Mouse (Mus musculus): ENCODE data around the gene Srrt. TPM values are rescaled to one million over a fixed set of nuclear protein-coding genes. Genes with fewer than 3 reads are reported as not detected.
A peak's percentile ranks its signal among the peaks of the same experiment; 100 is the strongest.
"Not testable (repeated sequence)": the region's sequence is repeated elsewhere in the genome, so short reads cannot be mapped to it uniquely, and the experiment has no call there.

Srrt gene
- polyA plus RNA-seq, 1 experiment from 2014 or later, result 105 TPM

DNA sequence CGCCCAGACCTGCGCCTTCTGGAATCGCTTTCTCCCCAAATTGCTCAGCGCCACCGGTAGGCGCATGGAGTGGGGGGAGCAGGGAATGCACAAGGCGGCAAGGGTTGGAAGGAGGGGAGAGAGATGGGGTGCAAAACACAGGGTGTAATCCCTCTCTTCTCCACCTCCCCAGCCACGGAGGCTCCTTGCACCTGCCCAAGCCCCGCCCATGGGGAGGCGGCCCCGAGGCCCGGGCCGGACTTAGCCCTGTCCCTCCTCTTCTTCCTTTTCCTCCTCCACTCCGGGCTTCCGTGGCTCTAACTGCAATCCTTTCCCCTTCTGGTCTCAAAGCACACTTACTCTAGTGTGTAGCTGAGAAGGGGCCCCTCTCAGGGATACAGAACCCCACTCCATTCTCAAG lies 14.2 kb downstream of the Srrt start:
- H3K27me3 ChIP-seq, result peaks cover 40% of the 10 kb centered on the region
- H3K9ac ChIP-seq, result peak overlapping the region; percentile 90
- peaks cover 33% of the 10 kb centered on the region for H3K36me3 ChIP-seq
- H3K27ac ChIP-seq, result peak overlapping the region; percentile 92
- WGBS, result under 1% methylated on average over 15 of the region's 15 CpGs
- H3K9me3 ChIP-seq, result no peaks in the 10 kb centered on the region
- H3K4me2 ChIP-seq, result peak overlapping the region; percentile 97
- H3K4me3 ChIP-seq, result peak overlapping the region; percentile 54
- H3K4me1 ChIP-seq (replicated peaks), result peaks cover 50% of the 10 kb centered on the region
- ATAC-seq (ENCODE audit: low FRiP score), result no peak

DNA sequence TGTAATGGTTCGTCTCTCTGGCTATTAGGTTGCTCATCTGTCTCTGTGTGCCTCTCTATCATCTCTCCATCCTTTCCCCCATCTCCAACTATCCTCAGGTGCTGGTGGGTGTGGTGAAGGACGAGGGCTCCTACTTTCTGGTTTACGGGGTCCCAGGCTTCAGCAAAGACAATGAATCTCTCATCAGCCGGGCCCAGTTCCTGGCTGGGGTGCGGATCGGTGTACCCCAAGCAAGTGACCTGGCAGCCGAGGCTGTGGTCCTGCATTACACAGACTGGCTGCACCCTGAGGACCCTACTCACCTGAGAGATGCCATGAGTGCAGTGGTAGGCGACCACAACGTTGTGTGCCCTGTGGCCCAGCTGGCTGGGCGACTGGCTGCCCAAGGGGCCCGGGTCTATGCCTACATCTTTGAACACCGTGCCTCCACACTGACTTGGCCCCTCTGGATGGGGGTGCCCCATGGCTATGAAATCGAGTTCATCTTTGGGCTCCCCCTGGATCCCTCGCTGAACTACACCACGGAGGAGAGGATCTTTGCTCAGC lies 16.0 kb downstream of the Srrt start:
- no peaks in the 10 kb centered on the region for H3K9me3 ChIP-seq
- no peak overlapping the region for H3K4me2 ChIP-seq
- H3K27me3 ChIP-seq, result peaks cover 47% of the 10 kb centered on the region
- H3K9ac ChIP-seq, result peak overlapping the region; percentile 46; the same call in 1 of the 2 replicates
- peaks cover 15% of the 10 kb centered on the region for H3K36me3 ChIP-seq
- WGBS, result 79% methylated on average over 15 of the region's 15 CpGs
- H3K4me1 ChIP-seq (replicated peaks), result peaks cover 65% of the 10 kb centered on the region
- ATAC-seq (ENCODE audit: low FRiP score), result no peak
- no peak overlapping the region for H3K4me3 ChIP-seq
- H3K27ac ChIP-seq, result no peak overlapping the region

DNA sequence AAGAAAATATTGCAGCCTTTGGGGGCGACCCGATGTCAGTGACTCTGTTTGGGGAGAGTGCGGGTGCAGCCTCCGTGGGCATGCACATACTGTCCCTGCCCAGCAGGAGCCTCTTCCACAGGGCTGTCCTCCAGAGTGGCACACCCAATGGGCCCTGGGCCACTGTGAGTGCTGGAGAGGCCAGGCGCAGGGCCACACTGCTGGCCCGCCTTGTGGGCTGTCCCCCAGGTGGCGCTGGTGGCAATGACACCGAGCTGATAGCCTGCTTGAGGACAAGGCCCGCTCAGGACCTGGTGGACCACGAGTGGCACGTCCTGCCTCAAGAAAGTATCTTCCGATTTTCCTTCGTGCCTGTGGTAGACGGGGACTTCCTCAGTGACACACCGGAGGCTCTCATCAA lies 16.8 kb downstream of the Srrt start:
- H3K27me3 ChIP-seq, result peaks cover 47% of the 10 kb centered on the region
- H3K27ac ChIP-seq, result no peak overlapping the region
- peak overlapping the region; percentile 89; the same call in 1 of the 2 replicates for H3K4me2 ChIP-seq
- peak overlapping the region; percentile 51; the same call in 1 of the 2 replicates for H3K9ac ChIP-seq
- H3K4me1 ChIP-seq (replicated peaks), result peaks cover 69% of the 10 kb centered on the region
- H3K4me3 ChIP-seq, result 0 out of 2 replicates have a peak overlapping the region, but pooled peaks have one; percentile 5
- no peaks in the 10 kb centered on the region for H3K9me3 ChIP-seq
- peaks cover 7% of the 10 kb centered on the region for H3K36me3 ChIP-seq
- ATAC-seq (ENCODE audit: low FRiP score), result no peak
- 27% methylated on average over 15 of the region's 15 CpGs for WGBS

DNA sequence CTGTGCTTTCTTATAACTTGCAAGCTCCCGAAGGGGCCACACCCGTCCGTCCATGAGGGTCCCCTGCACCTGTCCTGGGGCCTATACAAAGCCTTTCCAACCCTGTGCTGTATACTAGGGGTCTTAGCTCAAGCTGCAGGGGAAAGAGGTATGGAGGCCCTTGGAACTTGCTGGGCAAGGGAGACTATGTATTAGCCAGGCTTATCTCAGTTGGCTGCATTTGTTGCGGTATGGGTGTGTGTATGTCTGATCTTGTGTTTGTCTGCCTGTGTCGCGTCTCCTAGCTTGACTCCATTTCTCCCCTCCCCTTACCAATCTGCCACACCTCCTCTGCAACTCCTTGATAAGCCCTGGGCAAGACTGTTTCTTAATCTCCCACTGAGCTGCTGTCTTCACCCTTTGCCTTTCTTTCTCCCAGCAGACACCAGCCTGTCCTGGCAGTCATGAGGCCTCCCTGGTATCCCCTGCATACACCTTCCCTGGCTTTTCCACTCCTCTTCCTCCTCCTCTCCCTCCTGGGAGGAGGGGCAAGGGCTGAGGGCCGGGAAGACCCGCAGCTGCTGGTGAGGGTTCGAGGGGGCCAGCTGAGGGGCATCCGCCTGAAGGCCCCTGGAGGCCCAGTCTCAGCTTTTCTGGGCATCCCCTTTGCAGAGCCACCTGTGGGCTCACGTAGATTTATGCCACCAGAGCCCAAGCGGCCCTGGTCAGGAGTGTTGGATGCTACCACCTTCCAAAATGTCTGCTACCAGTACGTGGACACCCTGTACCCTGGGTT lies 17.7 kb downstream of the Srrt start:
- 58% methylated on average over 13 of the region's 13 CpGs for WGBS
- Histone ChIP-seq H3K4me2 (peak overlapping the region; percentile 89), H3K36me3 (no peaks in the 10 kb centered on the region; the same call in 1 of the 2 replicates), H3K4me3 (peak overlapping the region; percentile 49), H3K9ac (peak overlapping the region; percentile 68), H3K27ac (no peak overlapping the region; the same call in 1 of the 2 replicates), H3K9me3 (no peaks in the 10 kb centered on the region), H3K27me3 (peaks cover 47% of the 10 kb centered on the region), H3K4me1 (replicated peaks) (peaks cover 61% of the 10 kb centered on the region)
- ATAC-seq (ENCODE audit: low FRiP score), result no peak

DNA sequence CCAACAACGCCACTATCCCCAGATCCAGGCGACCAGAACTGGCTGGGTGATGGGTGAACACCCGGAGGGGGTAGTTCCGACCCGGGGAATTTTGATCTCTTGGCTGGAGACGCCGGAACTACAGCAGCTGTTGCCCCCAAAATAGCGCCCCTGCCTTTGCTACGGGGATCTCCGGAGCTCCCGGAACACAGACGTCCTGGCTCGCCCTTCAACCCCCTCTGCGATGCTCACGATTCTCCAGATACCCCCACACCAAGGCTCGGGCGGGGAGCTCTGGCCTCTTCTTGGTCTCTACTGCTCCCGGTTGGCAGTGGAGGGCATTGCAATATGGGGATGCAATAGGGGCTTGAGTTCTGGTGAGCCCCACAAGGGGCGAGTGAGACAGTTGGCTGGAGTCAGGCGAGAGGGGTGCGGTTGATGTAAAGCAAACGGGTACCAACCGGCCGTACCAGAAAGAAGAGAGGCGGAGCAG lies 18.4 kb downstream of the Srrt start:
- no peak overlapping the region for H3K27ac ChIP-seq
- peak overlapping the region; percentile 68 for H3K9ac ChIP-seq
- H3K4me1 ChIP-seq (replicated peaks), result peaks cover 58% of the 10 kb centered on the region
- peak overlapping the region; percentile 89 for H3K4me2 ChIP-seq
- ATAC-seq (ENCODE audit: low FRiP score), result no peak
- 2% methylated on average over 25 of the region's 25 CpGs for WGBS
- H3K9me3 ChIP-seq, result no peaks in the 10 kb centered on the region
- peaks cover 47% of the 10 kb centered on the region for H3K27me3 ChIP-seq
- no peaks in the 10 kb centered on the region for H3K36me3 ChIP-seq
- peak overlapping the region; percentile 49 for H3K4me3 ChIP-seq

DNA sequence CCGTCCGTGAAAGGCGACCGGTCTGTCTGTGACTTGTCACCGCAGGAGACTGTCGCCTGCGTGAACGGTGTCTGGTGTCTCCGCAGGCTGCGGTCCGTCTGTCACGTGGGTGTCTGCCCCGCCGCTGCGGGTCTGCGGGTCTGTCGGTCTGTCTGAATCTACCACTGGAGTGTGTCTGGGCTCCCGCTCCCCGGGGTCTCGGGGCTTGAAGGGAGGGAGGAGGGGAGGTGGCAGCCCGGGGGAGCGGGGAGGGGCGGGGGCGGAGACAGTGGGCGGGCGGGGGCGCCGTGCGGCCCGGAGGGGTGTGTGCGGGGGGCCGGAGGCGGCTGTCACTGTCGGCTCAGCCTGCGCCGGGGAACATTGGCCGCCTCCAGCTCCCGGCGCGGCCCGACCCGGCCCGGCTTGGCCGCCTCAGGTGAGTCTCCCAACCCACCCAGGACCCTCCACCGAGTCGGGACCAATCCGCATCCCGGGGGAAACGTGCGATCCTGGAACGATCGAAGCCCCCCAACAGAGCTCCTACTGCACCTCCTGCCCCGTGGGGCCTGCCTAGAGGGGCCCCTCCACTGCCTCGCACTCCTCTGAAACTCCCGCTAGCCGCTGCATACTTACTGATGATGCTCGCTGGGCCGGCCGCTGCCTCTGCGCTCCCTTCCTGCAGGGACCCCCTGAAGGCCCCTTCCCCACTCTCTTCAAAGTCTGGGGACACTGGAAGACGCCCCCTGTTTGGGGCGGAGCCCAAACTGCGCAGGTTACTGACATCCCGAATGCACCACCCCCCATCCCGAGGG lies 19.3 kb downstream of the Srrt start:
- peaks cover 49% of the 10 kb centered on the region for H3K4me1 ChIP-seq (replicated peaks)
- peaks cover 47% of the 10 kb centered on the region for H3K27me3 ChIP-seq
- WGBS, result 0% methylated on average over 44 of the region's 65 CpGs
- H3K36me3 ChIP-seq, result no peaks in the 10 kb centered on the region
- H3K4me3 ChIP-seq, result peak overlapping the region; percentile 49
- H3K27ac ChIP-seq, result peak overlapping the region; percentile 78
- 0 out of 2 replicates have a peak, but pooled peaks have one; percentile 31 for ATAC-seq (ENCODE audit: low FRiP score)
- H3K9me3 ChIP-seq, result no peaks in the 10 kb centered on the region
- H3K4me2 ChIP-seq, result peak overlapping the region; percentile 89
- peak overlapping the region; percentile 81 for H3K9ac ChIP-seq

DNA sequence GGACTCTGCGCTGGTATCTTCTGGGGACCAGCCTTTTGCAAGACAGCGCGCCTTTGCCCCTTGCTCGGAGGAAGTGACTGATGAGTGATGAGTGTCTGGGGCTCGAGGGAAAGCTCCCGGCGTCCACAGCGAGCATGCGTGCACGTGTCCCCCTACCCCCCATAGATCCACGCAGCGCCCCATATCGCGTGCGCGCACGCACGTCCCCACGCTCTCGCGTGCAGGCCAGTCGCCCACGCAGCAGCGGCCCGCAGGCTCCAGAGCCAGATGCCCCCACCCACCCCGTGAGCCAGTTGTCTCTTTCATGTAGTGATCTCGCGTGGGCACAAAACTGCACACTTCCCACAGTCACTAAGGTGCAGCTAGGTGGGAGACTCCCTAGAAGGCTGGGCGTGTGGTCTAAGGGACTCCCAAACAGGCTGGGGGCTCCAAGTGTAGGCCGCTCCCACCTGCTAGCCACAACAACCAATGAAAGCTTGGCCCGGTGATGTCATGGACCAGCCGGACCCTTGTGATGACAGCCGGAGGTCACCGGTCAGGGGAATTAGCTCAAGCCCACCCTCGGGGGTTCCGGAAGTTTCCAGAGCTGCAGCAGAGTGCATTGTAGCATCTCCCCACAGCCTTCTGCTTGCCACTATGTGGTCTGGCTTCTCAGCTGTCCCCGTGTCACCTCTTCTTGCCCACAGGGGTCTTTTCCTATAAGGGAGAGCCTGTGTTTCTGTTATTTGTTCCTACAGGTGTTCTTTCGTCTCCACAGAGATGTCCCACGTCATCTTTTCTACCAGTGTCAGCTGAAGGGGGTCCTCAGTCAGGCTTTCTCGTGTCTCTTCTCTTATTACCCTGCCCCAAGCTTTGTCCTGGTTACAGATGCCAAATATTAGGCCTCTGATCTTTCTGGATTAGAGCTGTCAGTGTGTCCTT lies 20.2 kb downstream of the Srrt start, which contains the start of gene Ache:
Ache (plus strand) TSS at position 488 of the 921 bp plus-strand sequence.
- Histone ChIP-seq H3K27me3 (peaks cover 48% of the 10 kb centered on the region), H3K9me3 (no peaks in the 10 kb centered on the region), H3K4me2 (peak within 1 kb of the TSS; percentile 89), H3K4me3 (peak within 1 kb of the TSS; percentile 49), H3K27ac (peak within 1 kb of the TSS; percentile 78), H3K9ac (peak within 1 kb of the TSS; percentile 81), H3K4me1 (replicated peaks) (peaks cover 42% of the 10 kb centered on the region), H3K36me3 (no peaks in the 10 kb centered on the region)
- WGBS, result under 1% methylated on average over 40 of the region's 40 CpGs
- peak; percentile 78 for ATAC-seq (ENCODE audit: low FRiP score)

DNA sequence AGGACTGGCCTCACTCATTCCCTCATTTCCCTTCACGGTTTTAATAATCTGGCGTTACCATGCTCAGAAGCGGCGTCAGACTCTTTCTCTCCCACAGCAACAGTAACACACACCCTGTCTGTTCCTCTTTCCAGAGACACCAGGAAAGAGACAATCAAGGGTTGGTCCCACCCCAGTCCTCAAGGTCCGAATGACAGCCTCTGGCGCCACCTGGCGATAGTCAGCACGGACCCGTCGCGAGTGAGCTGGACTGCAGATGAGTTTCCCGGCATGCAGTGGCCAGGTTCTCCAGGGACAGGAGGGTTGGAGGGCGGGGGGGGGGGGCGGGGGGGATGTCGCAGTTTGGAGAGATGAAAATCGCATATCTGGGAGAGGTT lies 20.8 kb downstream of the Srrt start:
- Histone ChIP-seq H3K27ac (peak overlapping the region; percentile 78; the same call in 1 of the 2 replicates), H3K4me1 (replicated peaks) (peaks cover 42% of the 10 kb centered on the region), H3K27me3 (peaks cover 41% of the 10 kb centered on the region), H3K9ac (peak overlapping the region; percentile 81), H3K9me3 (no peaks in the 10 kb centered on the region), H3K4me3 (peak overlapping the region; percentile 49), H3K36me3 (no peaks in the 10 kb centered on the region), H3K4me2 (peak overlapping the region; percentile 89)
- ATAC-seq (ENCODE audit: low FRiP score), result peak; percentile 83
- WGBS, result under 1% methylated on average over 14 of the region's 16 CpGs

DNA sequence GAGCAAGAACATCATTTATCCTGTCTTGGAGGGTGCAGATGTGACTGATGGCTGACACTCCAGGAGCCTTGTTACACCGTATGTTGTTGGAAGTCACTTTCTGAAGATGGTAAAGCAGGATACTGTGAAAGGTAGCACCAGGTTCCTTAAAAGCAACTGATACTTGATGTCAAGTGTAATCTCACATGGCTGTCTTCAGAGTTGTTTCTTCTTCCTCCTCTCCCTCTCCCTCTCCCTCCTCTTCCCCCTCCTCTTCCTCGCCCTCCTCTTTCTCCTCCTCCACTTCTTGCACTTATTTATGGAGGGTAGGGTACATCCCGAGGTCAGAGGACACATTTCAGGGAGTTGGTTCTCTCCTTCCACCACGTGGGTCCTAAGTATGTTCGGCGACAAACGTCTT lies 21.5 kb downstream of the Srrt start:
- Histone ChIP-seq H3K27me3 (peaks cover 35% of the 10 kb centered on the region), H3K4me1 (replicated peaks) (peaks cover 42% of the 10 kb centered on the region), H3K4me2 (peak overlapping the region; percentile 89), H3K9ac (peak overlapping the region; percentile 81), H3K36me3 (no peaks in the 10 kb centered on the region), H3K4me3 (no peak overlapping the region), H3K9me3 (no peaks in the 10 kb centered on the region), H3K27ac (no peak overlapping the region; the same call in 1 of the 2 replicates)
- no peak for ATAC-seq (ENCODE audit: low FRiP score)
- WGBS, result 57% methylated on average over 7 of the region's 7 CpGs

DNA sequence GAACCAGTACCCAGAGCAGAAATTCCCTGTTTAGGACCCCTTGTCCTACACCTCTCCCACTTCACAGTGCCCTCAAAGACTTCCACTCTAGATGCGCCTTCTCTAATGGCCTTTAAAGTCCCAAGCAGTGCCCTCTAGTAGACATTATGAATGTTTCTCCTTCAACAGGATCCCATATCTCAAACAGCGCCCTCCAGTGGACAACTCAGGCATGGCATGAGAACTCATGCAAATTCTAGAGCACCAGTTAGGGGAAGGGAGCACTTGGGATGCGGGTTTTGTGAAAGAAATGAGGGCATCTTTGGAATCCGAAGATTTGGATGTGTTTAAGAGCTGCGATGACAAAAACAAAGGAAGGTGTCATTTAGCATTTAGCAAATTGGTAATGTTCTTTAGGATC lies 22.4 kb downstream of the Srrt start:
- H3K4me3 ChIP-seq, result no peak overlapping the region
- no peak overlapping the region for H3K27ac ChIP-seq
- H3K36me3 ChIP-seq, result no peaks in the 10 kb centered on the region
- H3K27me3 ChIP-seq, result peaks cover 26% of the 10 kb centered on the region
- no peak overlapping the region for H3K4me2 ChIP-seq
- no peak for ATAC-seq (ENCODE audit: low FRiP score)
- no peak overlapping the region for H3K9ac ChIP-seq
- WGBS, result 61% methylated on average over 5 of the region's 5 CpGs
- H3K9me3 ChIP-seq, result no peaks in the 10 kb centered on the region
- H3K4me1 ChIP-seq (replicated peaks), result peaks cover 35% of the 10 kb centered on the region

DNA sequence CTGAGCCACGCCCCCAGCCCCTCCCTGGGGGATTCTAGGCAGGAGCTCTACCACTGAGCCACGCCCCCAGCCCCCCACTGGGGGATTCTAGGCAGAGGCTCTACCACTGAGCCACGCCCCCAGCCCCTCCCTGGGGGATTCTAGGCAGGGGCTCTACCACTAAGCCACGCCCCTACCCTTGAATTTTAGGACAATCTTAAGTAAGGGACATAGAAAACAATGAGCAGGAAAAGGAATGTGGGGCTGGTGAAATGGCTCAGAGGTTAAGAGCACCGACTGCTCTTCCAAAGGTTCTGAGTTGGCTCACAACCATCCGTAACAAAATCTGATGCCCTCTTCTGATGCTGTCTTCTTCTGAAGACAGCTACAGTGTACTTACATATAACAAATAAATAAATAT lies 23.1 kb downstream of the Srrt start:
- H3K9me3 ChIP-seq; H3K9ac ChIP-seq; H3K4me2 ChIP-seq; H3K36me3 ChIP-seq; H3K27ac ChIP-seq; H3K4me3 ChIP-seq; ATAC-seq (ENCODE audit: low FRiP score): not testable (repeated sequence)
- WGBS, result 88% methylated on average over 6 of the region's 6 CpGs
- Histone ChIP-seq H3K27me3 (peaks cover 20% of the 10 kb centered on the region), H3K4me1 (replicated peaks) (peaks cover 29% of the 10 kb centered on the region)
